Mouse (Mus musculus): ENCODE data around the gene Ccdc91.

DNA sequence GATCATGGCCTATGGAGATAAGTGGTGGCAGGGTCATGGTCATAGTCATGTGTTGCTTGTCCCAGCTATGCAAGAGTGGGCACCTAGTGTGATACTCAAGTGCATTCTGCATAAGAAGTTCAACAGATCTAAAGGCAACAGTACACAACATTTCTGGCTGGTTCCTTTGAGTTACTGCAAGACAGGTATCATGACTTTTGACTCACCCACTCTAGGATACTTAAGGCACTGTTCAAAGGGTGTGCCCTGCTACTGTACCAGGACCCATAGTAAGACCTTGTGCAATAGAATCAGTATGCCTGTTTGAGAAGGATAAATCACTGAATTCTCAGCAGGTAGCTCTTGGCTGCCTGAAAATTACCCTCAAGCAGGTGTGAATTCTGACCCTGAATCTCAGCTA, 182.4 kb downstream of the Ccdc91 start:
- no peak for TF ChIP-seq E2F4 (IDR thresholded peaks at IDR 0.05; ENCODE audit: insufficient replicate concordance, low read depth, low read length)
- TF ChIP-seq SIN3A (IDR thresholded peaks at IDR 0.05; ENCODE audit: low read length), result no peak
- TF ChIP-seq TCF12 (IDR thresholded peaks at IDR 0.05; ENCODE audit: low read depth, low read length), result no peak
- no peak for TF ChIP-seq USF2 (conservative IDR thresholded peaks at IDR 0.05; ENCODE audit: low read depth, low read length)
